In the genomic region with DNA sequence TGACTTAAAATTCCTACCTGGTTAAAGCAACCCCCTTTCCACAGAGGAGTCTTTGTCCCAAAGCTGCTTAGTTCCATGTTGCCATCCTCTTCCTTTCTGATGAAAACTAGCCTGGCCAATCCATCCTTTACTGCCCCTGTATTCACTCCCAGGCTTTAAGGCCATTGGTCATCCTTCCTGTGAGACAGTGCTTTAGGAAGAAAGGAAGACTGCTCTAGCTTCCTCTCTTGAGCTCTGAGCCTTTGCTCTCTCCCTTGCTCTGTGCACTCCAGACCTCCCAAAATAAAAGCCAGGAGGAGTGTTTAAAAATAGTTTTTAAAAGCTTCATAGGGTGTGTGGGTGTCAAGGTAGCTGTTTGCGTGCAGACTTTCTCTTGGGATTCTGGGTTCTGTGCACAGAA, we compare ENCODE assay signal across 7 mouse cellular contexts. TPM values are rescaled to one million over a fixed set of nuclear protein-coding genes. Genes with fewer than 3 reads are reported as not detected.
DNase-seq lines count a peak whose midpoint lies in the region; ATAC-seq lines count a peak whose summit lies in the region.

No protein-coding gene starts in this region.

- no peaks in the 10 kb centered on the region for H3K27me3 ChIP-seq in lung, embryonic 16.5 days (ENCODE audit: control insufficient read depth, insufficient read depth, low read depth, low read length)
- H3K27me3 ChIP-seq in forebrain, embryonic 15.5 days = no peaks in the 10 kb centered on the region
- no peaks in the 10 kb centered on the region for H3K27me3 ChIP-seq in limb, embryonic 15.5 days
- H3K27me3 ChIP-seq in stomach, embryonic 16.5 days (ENCODE audit: control insufficient read depth, insufficient read depth, low read length) = no peaks in the 10 kb centered on the region

- no peak for DNase-seq in lung, postnatal 10 days
- no peak for DNase-seq in ovary, postnatal 10 days (ENCODE audit: low spot score)
- DNase-seq in right cerebral cortex, postnatal 4 days = no peak

- H3K9ac ChIP-seq in lung, embryonic 16.5 days (ENCODE audit: low read length) = peak overlapping the region; percentile 76
- H3K9ac ChIP-seq in forebrain, embryonic 15.5 days (replicated peaks) = peak overlapping the region; percentile 58
- no peak overlapping the region for H3K9ac ChIP-seq in limb, embryonic 15.5 days
- H3K9ac ChIP-seq in stomach, embryonic 16.5 days (ENCODE audit: low read length) = peak overlapping the region; percentile 76; the same call in 1 of the 2 replicates

- peak overlapping the region; percentile 87 for H3K27ac ChIP-seq in lung, embryonic 16.5 days (ENCODE audit: low read length)
- H3K27ac ChIP-seq in forebrain, embryonic 15.5 days (replicated peaks) = peak overlapping the region; percentile 92
- peak overlapping the region; percentile 85 for H3K27ac ChIP-seq in limb, embryonic 15.5 days
- H3K27ac ChIP-seq in stomach, embryonic 16.5 days (ENCODE audit: low read length) = peak overlapping the region; percentile 74; the same call in 1 of the 2 replicates

- peaks cover 14% of the 10 kb centered on the region for H3K4me1 ChIP-seq in lung, embryonic 16.5 days (replicated peaks; ENCODE audit: control insufficient read depth, insufficient read depth, low read length)
- H3K4me1 ChIP-seq in forebrain, embryonic 15.5 days = peaks cover 38% of the 10 kb centered on the region
- H3K4me1 ChIP-seq in limb, embryonic 15.5 days = peaks cover 13% of the 10 kb centered on the region
- H3K4me1 ChIP-seq in stomach, embryonic 16.5 days (ENCODE audit: control insufficient read depth, insufficient read depth, low read length) = peaks cover 6% of the 10 kb centered on the region; the same call in 1 of the 2 replicates

- peak overlapping the region; percentile 87 for H3K4me2 ChIP-seq in lung, embryonic 16.5 days (ENCODE audit: low read depth, low read length)
- peak overlapping the region; percentile 52 for H3K4me2 ChIP-seq in forebrain, embryonic 15.5 days (replicated peaks)
- peak overlapping the region; percentile 80 for H3K4me2 ChIP-seq in limb, embryonic 15.5 days
- peak overlapping the region; percentile 89 for H3K4me2 ChIP-seq in stomach, embryonic 16.5 days (ENCODE audit: low read depth, low read length)

- WGBS in lung, embryonic 16.5 days = 33% methylated on average over 1 of the region's 1 CpGs
- WGBS in forebrain, embryonic 15.5 days = 4% methylated on average over 1 of the region's 1 CpGs
- WGBS in limb, embryonic 15.5 days = 7% methylated on average over 1 of the region's 1 CpGs
- 13% methylated on average over 1 of the region's 1 CpGs for WGBS in stomach, embryonic 16.5 days

- H3K9me3 ChIP-seq in lung, embryonic 16.5 days (ENCODE audit: control insufficient read depth, low read length) = no peaks in the 10 kb centered on the region
- H3K9me3 ChIP-seq in forebrain, embryonic 15.5 days = no peaks in the 10 kb centered on the region
- H3K9me3 ChIP-seq in limb, embryonic 15.5 days = no peaks in the 10 kb centered on the region
- no peaks in the 10 kb centered on the region for H3K9me3 ChIP-seq in stomach, embryonic 16.5 days (replicated peaks; ENCODE audit: control insufficient read depth, low read length)

- peak; percentile 24; the same call in 1 of the 2 replicates for ATAC-seq in lung, embryonic 16.5 days (ENCODE audit: low read depth)
- peak; percentile 3; the same call in 1 of the 2 replicates for ATAC-seq in forebrain, embryonic 15.5 days (replicated peaks)
- no peak for ATAC-seq in limb, embryonic 15.5 days (ENCODE audit: insufficient number of reproducible peaks, low FRiP score, low TSS enrichment, low read depth)
- peak; percentile 28; the same call in 1 of the 2 replicates for ATAC-seq in stomach, embryonic 16.5 days (ENCODE audit: insufficient read depth, low FRiP score)

- peak overlapping the region; percentile 55 for H3K4me3 ChIP-seq in lung, embryonic 16.5 days (ENCODE audit: low read length)
- peak overlapping the region; percentile 48 for H3K4me3 ChIP-seq in forebrain, embryonic 15.5 days
- H3K4me3 ChIP-seq in limb, embryonic 15.5 days = peak overlapping the region; percentile 50
- peak overlapping the region; percentile 59 for H3K4me3 ChIP-seq in stomach, embryonic 16.5 days (replicated peaks; ENCODE audit: low read length)

- H3K36me3 ChIP-seq in lung, embryonic 16.5 days (ENCODE audit: control insufficient read depth, insufficient read depth, low read length) = no peaks in the 10 kb centered on the region
- no peaks in the 10 kb centered on the region for H3K36me3 ChIP-seq in forebrain, embryonic 15.5 days
- H3K36me3 ChIP-seq in limb, embryonic 15.5 days = no peaks in the 10 kb centered on the region
- H3K36me3 ChIP-seq in stomach, embryonic 16.5 days (ENCODE audit: control insufficient read depth, insufficient read depth, low read length) = no peaks in the 10 kb centered on the region

RNA-seq across cellular contexts. Expression of a gene that starts 14.8 kb away (rescaled TPM):
- 34.5 and 37.0 TPM in 2 replicates for polyA plus RNA-seq in lung, embryonic 16.5 days (2015; fragmentation: Nextera tagmentation; extraction: Ambion mirVana)
- polyA plus RNA-seq in forebrain, embryonic 15.5 days (2015; fragmentation: Nextera tagmentation; extraction: Ambion mirVana) = 45.4 and 45.5 TPM in 2 replicates
- polyA plus RNA-seq in limb, embryonic 15.5 days (2015; fragmentation: Nextera tagmentation; extraction: Ambion mirVana) = 25.7 and 26.1 TPM in 2 replicates
- polyA plus RNA-seq in stomach, embryonic 16.5 days (2015; fragmentation: Nextera tagmentation; extraction: Ambion mirVana) = 15.9 and 17.1 TPM in 2 replicates
